Mouse (Mus musculus): ENCODE data around the gene Npat. TPM values are rescaled to one million over a fixed set of nuclear protein-coding genes. Genes with fewer than 3 reads are reported as not detected.
A peak's percentile ranks its signal among the peaks of the same experiment; 100 is the strongest.

Npat gene
- polyA plus RNA-seq, 2 experiments = 15.1 to 21.1 TPM

DNA sequence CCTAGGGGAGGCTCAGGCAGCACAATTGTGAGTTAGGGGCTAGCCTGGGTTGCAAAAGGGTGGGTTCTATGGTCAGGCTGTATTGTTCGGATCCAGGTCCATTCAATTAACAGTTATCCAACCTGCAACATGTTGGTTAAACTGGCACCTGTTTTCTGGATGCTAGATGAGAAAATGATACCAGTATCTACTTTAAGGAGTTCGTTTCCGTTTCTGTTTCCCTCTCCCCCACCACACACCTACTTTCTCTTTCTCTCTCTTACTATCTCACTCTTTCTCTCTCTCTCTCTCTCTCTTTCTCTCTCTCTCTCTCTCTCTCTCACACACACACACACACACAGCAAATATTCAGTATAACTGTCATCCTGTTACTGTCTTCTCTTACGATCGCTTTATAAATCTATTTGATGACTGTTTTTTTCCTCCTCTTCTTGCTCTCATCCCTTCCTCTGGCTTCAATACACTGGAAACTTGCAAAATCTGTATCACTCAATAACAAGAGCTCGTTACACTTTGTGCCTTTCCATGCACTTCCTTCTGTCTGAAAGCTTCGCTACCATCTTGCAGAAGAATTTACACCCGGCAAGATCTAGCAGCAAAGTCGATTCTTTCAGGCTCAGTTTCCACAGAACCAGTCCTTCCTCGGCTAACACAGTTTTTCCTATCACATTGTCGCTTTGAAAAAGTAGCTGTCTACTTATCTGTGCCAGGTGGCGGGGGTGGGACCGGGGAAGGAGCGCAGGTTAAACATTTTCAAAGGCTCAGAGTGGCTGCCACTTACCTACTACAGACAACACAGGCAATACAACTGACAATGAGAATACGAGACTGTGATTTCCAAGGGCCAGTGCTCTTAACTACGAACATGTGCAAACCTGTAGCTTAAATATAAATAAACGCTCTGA lies 1.2 kb upstream of the Npat start:
- Histone ChIP-seq H3K9me3 (ENCODE audit: control insufficient read depth, low read length) (no peaks in the 10 kb centered on the region), H3K27me3 (ENCODE audit: control insufficient read depth, insufficient read depth, low read length) (no peaks in the 10 kb centered on the region), H3K27ac (replicated peaks; ENCODE audit: low read depth, low read length) (peak overlapping the region; percentile 70; the same call in 1 of the 2 replicates), H3K9ac (ENCODE audit: low read depth, low read length, severe bottlenecking) (peak overlapping the region; percentile 64), H3K4me2 (replicated peaks; ENCODE audit: low read depth, low read length, severe bottlenecking) (peak overlapping the region; percentile 75), H3K4me3 (replicated peaks; ENCODE audit: low read length) (peak overlapping the region; percentile 85), H3K36me3 (ENCODE audit: control insufficient read depth, insufficient read depth, low read length) (peaks cover 18% of the 10 kb centered on the region), H3K4me1 (ENCODE audit: control insufficient read depth, insufficient read depth, low read length) (peaks cover 11% of the 10 kb centered on the region; the same call in 1 of the 2 replicates)
- ATAC-seq (ENCODE audit: low FRiP score, low read depth) (no peak), DNase-seq (ENCODE audit: low spot score) (no peak)
- WGBS = 18% methylated on average over 17 of the region's 17 CpGs
- TF ChIP-seq POLR2A (IDR thresholded peaks at IDR 0.05; ENCODE audit: borderline replicate concordance, extremely low read depth, insufficient read depth, insufficient read length) = no peak

DNA sequence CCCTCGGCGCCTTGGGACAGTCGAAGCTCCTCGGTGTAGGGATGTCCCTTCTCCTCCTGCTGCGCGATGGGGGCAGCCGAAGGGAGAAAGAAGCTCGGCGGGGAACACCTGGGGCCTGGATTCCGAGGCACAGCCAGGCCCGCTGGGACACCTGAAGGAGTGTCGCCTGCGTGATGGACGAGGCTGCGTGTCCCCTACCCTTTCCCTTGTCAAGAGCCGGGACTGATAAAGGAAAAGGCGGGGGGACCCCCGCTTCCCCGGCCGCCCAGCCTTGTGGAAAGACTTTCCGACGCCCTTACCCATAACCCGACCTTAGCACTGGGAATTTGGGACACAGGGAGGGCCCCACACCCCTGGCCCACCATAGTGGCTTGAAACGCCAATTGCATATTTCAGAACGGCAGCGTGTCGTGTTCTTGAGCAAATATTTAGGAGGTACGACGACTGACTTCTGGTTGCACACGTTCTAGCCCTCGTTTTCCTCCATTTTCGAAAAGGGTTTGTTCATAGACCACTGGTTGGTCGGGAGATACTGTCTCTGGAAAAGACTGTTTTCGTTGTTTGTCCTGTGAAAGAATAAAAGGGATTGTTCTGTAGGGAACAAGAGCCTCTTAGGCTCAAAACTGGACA lies 604 bp downstream of the Npat start:
- DNase-seq (ENCODE audit: low spot score) (peak; percentile 21), ATAC-seq (ENCODE audit: low FRiP score, low read depth) (no peak; the same call in 1 of the 2 replicates)
- Histone ChIP-seq H3K27me3 (ENCODE audit: control insufficient read depth, insufficient read depth, low read length) (no peaks in the 10 kb centered on the region), H3K36me3 (ENCODE audit: control insufficient read depth, insufficient read depth, low read length) (peaks cover 8% of the 10 kb centered on the region; the same call in 1 of the 2 replicates), H3K4me1 (ENCODE audit: control insufficient read depth, insufficient read depth, low read length) (peaks cover 11% of the 10 kb centered on the region; the same call in 1 of the 2 replicates), H3K9ac (ENCODE audit: low read depth, low read length, severe bottlenecking) (peak overlapping the region; percentile 87), H3K27ac (replicated peaks; ENCODE audit: low read depth, low read length) (peak overlapping the region; percentile 91), H3K4me3 (replicated peaks; ENCODE audit: low read length) (peak overlapping the region; percentile 85), H3K4me2 (replicated peaks; ENCODE audit: low read depth, low read length, severe bottlenecking) (peak overlapping the region; percentile 75), H3K9me3 (ENCODE audit: control insufficient read depth, low read length) (no peaks in the 10 kb centered on the region)
- TF ChIP-seq POLR2A (IDR thresholded peaks at IDR 0.05; ENCODE audit: borderline replicate concordance, extremely low read depth, insufficient read depth, insufficient read length) = no peak
- WGBS = 2% methylated on average over 31 of the region's 34 CpGs

- no peaks in the 10 kb centered on the region for H3K27me3 ChIP-seq (ENCODE audit: control insufficient read depth, insufficient read depth, low read length)
- H3K4me3 ChIP-seq (replicated peaks; ENCODE audit: low read length) = no peak overlapping the region
- H3K27ac ChIP-seq (replicated peaks; ENCODE audit: low read depth, low read length) = no peak overlapping the region
- TF ChIP-seq POLR2A (IDR thresholded peaks at IDR 0.05; ENCODE audit: borderline replicate concordance, extremely low read depth, insufficient read depth, insufficient read length) = no peak
- H3K4me2 ChIP-seq (replicated peaks; ENCODE audit: low read depth, low read length, severe bottlenecking) = no peak overlapping the region
- ATAC-seq (ENCODE audit: low FRiP score, low read depth) (no peak), DNase-seq (ENCODE audit: low spot score) (no peak)
- no peaks in the 10 kb centered on the region for H3K4me1 ChIP-seq (ENCODE audit: control insufficient read depth, insufficient read depth, low read length)
- no peak overlapping the region for H3K9ac ChIP-seq (ENCODE audit: low read depth, low read length, severe bottlenecking)
- H3K9me3 ChIP-seq (ENCODE audit: control insufficient read depth, low read length) = no peaks in the 10 kb centered on the region
- WGBS = 76% methylated on average over 6 of the region's 6 CpGs
- H3K36me3 ChIP-seq (ENCODE audit: control insufficient read depth, insufficient read depth, low read length) = peaks cover 70% of the 10 kb centered on the region
Observed at GRCm38 (mm10) chr9:53570662-53571061, 33.8 kb downstream of the Npat start.

GRCm38 (mm10) chr9:53572516-53573307 lies 35.9 kb downstream of the Npat start:
- Histone ChIP-seq H3K4me1 (ENCODE audit: control insufficient read depth, insufficient read depth, low read length) (no peaks in the 10 kb centered on the region), H3K4me2 (replicated peaks; ENCODE audit: low read depth, low read length, severe bottlenecking) (no peak overlapping the region), H3K4me3 (replicated peaks; ENCODE audit: low read length) (no peak overlapping the region), H3K27ac (replicated peaks; ENCODE audit: low read depth, low read length) (no peak overlapping the region), H3K27me3 (ENCODE audit: control insufficient read depth, insufficient read depth, low read length) (no peaks in the 10 kb centered on the region), H3K36me3 (ENCODE audit: control insufficient read depth, insufficient read depth, low read length) (peaks cover 62% of the 10 kb centered on the region), H3K9me3 (ENCODE audit: control insufficient read depth, low read length) (no peaks in the 10 kb centered on the region), H3K9ac (ENCODE audit: low read depth, low read length, severe bottlenecking) (no peak overlapping the region)
- ATAC-seq (ENCODE audit: low FRiP score, low read depth) (no peak), DNase-seq (ENCODE audit: low spot score) (no peak)
- WGBS = 92% methylated on average over 7 of the region's 7 CpGs
- no peak for TF ChIP-seq POLR2A (IDR thresholded peaks at IDR 0.05; ENCODE audit: borderline replicate concordance, extremely low read depth, insufficient read depth, insufficient read length)

DNA sequence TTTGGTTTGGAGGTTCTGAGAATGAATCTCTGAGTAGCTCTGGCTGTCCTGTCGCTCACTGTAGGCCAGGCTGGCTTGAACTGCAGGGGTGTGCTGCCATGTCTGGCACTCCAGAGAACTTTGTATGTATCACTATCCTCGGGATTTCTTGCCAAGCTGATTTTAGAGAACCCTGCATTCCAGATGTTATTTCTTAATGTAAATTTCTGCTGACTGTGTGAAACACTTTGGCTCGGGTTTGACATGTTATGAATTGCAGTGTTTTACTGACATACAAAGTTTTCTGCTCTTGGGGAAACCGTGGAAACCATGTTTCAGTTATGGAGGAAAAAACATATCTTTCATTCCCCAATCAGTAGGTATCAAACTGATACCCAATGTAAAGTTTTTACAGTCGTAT lies 38.9 kb downstream of the Npat start:
- Histone ChIP-seq H3K27ac (replicated peaks; ENCODE audit: low read depth, low read length) (no peak overlapping the region), H3K4me1 (ENCODE audit: control insufficient read depth, insufficient read depth, low read length) (no peaks in the 10 kb centered on the region), H3K4me2 (replicated peaks; ENCODE audit: low read depth, low read length, severe bottlenecking) (no peak overlapping the region), H3K9ac (ENCODE audit: low read depth, low read length, severe bottlenecking) (no peak overlapping the region), H3K27me3 (ENCODE audit: control insufficient read depth, insufficient read depth, low read length) (no peaks in the 10 kb centered on the region), H3K36me3 (ENCODE audit: control insufficient read depth, insufficient read depth, low read length) (peaks cover 65% of the 10 kb centered on the region), H3K9me3 (ENCODE audit: control insufficient read depth, low read length) (no peaks in the 10 kb centered on the region), H3K4me3 (replicated peaks; ENCODE audit: low read length) (no peak overlapping the region)
- DNase-seq (ENCODE audit: low spot score) = peak; percentile 20
- WGBS = 74% methylated on average over 5 of the region's 5 CpGs
- no peak for TF ChIP-seq POLR2A (IDR thresholded peaks at IDR 0.05; ENCODE audit: borderline replicate concordance, extremely low read depth, insufficient read depth, insufficient read length)
- ATAC-seq (ENCODE audit: low FRiP score, low read depth) = no peak

Measured in limb, embryonic 14.5 days (tissue).